Mouse (Mus musculus) neutrophil, adult 5-6 weeks (primary cell): Measurements from ENCODE around the gene Crtc1. TPM values are rescaled to one million over a fixed set of nuclear protein-coding genes. Genes with fewer than 3 reads are reported as not detected.

Experiments
- ATAC-seq: fragments of 151-379, 151-347 bp; 2 replicates; pipeline ENCODE4 v1.8.0; 2017; ENCODE audit warnings: mild to moderate bottlenecking, moderate TSS enrichment; ENCODE audit not compliant: insufficient number of reproducible peaks, poor library complexity, low FRiP score, severe bottlenecking; ENCODE audit errors: extremely low read depth
- total RNA-seq: library from RNA; stranded (forward); fragments of 200-1000 nt; gene quantifications from 2 replicates; pipeline ENCODE4 v1.2.3, GENCODE M21; 2017

Gene Crtc1
- total RNA-seq, 1 experiment from 2014 or later = 8.4 TPM

GRCm38 (mm10) chr8:70465701-70466100, 26.3 kb upstream of the Crtc1 start:
- no peak for ATAC-seq

DNA sequence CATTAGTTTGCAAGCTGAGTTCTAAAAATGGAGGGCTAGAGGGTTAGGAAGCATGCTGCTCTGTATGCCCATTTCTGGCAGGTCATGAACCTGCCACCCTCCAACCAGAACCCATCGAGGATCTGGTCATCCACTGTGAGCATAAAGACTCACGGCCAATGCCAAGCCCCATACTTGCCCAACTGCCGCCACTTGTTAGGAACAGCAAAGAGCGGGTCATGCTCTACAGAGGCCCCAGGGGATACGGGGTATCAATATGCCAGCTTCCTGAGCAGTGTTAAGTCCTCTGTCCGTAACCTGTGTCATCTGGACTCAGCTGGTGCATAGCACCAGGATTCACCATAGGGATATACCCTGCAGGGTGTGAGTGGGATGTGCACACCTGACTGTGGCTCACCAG, 24.8 kb upstream of the Crtc1 start:
- ATAC-seq = no peak

DNA sequence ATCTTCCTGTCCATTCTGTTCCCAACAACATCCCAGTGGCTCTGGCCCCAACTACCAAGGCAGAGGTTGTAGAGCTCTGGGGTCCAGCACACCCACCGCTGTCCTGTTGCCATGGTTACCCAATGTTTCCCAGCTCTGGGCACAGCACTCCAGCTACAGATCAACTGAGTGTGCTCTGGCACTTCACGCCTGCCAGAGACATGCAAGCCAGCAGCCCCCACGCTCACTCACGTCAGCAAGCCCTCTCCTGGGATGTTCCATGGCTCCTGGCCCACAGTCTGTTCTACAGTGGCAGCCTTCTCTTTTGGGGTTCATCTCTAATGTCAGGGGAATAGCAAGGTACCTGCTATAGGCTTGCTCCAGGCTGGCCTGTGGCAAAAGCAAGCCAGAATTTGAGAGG, 23.9 kb upstream of the Crtc1 start:
- ATAC-seq = no peak

DNA sequence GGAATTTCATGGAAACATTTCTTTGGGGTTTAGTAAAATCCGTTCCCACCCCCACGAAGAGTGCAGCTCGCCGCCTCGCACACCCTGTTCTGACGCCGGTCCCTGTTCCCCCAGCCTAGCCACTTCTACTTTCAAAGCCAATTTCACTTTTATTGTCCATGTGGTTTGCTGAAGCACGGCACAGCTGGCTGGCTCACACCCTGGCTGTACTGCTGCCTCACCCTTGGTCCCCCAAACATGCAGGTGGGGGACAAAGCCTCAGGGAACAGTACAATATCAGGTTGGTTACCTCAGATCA, 23.1 kb upstream of the Crtc1 start:
- no peak for ATAC-seq

GRCm38 (mm10) chr8:70461765-70462515, 22.6 kb upstream of the Crtc1 start:
- no peak for ATAC-seq

GRCm38 (mm10) chr8:70460606-70461005, 21.2 kb upstream of the Crtc1 start:
- no peak for ATAC-seq

DNA sequence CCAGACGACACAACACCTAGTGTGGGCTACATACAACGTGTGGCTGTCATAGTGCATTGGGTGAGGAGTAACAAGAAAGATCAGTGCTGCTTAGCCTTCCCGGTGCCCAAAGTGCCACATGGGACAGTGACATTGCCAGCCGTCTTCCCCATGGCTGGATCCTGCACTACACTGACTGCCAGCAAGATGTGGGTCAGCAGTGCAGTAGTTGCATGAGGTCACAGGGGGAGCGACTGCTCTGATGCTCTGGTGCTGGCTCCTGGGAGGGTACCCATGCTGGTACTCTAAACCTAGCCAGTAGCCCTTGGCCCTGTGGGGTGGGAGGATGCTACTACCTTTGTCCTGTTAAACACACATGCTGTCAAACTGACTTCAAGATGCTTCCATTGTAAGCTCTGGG, 20.8 kb upstream of the Crtc1 start:
- no peak for ATAC-seq

DNA sequence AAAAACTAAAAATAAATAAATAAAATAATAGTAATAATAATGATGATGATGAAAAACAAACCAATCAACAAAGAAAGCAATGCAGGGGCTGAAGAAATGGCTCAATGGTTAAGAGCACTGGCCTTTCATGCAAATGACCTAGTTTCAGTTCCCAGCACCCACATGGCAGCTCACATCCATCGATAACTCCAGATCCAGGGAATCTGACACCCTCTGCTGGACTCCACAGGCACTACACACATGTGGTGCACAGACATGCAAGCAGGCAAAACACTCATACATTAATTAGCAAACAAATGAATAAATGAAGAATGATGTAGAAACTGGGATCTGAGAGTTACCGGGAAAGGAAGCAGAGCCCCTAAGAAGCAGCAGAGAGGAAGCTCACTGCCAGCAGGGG, 20.3 kb upstream of the Crtc1 start:
- no peak for ATAC-seq

GRCm38 (mm10) chr8:70458462-70458861, 19.1 kb upstream of the Crtc1 start:
- ATAC-seq = no peak

GRCm38 (mm10) chr8:70457882-70458281, 18.5 kb upstream of the Crtc1 start:
- no peak for ATAC-seq

GRCm38 (mm10) chr8:70456996-70457395, 17.6 kb upstream of the Crtc1 start:
- ATAC-seq = no peak

DNA sequence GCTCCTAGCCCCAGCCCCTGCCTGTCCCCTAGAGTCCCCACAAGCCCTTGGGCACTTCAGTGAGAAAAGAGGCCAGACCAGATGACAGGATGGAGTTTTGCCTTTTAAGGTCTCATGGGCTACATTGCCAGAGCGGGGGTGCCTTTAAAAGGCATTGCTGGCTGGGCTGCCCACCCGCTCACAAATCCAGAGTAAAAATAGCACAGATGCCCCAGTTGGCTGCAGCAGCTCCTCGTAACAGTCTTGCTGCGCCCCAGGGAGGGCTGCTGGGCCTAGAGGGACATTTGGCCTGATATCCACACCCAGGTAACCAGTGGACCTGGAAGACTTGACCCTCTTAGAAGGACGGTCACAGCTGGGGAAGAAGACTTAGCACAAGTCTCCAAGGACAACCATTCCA, 14.5 kb upstream of the Crtc1 start:
- ATAC-seq = no peak

GRCm38 (mm10) chr8:70452196-70452966, 13.0 kb upstream of the Crtc1 start:
- ATAC-seq = no peak

GRCm38 (mm10) chr8:70447639-70448420, 8.5 kb upstream of the Crtc1 start:
- no peak for ATAC-seq

DNA sequence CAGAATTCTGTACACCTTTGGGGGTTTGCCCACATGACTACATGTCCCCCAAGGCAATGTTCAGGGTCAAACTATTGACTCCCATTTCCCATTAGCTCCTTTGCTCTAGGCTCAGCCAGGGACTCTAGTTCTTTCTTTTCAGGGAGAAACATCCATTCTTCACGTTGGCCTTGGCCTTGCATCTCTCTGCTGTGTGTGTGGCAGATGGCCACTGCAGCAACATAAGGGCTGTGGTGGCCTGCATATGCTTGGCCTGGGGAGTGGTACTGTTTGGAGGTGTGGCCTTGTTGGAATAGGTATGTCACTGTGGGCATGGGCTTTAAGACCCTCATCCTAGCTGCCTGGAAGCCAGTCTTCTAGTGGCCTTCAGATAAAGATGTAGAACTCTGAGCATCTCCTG, 6.6 kb upstream of the Crtc1 start:
- ATAC-seq = no peak

DNA sequence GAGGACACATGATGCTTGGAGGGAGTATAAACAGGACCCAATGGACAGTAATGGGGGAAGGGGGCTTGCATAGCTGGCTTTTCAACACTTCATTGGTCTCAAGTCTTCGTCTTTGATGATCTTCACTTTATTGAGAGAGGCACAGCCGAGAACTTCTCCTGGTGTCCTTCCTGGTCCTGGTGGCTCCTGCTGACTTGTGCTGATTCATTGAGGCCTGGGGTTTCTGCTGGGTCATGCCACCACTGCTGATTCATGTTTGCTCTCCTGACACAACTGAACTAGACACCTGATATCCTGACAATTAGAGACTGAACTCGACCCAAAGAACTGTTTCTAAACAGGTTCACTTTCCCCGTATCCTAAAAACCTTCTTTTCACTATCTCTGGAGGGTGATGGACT, 3.9 kb upstream of the Crtc1 start:
- ATAC-seq = no peak

DNA sequence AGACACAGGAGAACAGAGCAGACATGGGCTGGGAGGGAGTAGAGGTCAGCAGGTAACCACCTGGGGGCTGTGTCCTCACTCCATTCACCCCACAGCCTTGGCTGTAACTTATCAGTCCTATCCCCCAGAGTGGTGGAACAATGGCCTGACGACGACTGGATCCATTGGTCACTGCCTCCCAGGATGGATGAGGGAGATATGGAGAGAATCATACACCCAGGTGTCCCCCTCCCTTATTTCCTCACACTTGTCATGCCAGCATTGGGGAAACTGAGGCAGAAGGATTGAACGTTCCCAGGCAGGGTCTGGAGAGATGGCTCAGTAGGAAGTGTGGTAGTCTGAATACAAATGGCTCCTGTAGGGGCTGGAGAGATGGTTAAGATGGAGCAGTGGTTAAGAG, 2.2 kb upstream of the Crtc1 start:
- ATAC-seq = no peak

GRCm38 (mm10) chr8:70440246-70440645, 867 bp upstream of the Crtc1 start:
- no peak for ATAC-seq

- ATAC-seq = no peak
Observed at GRCm38 (mm10) chr8:70439848-70440179, 435 bp upstream of the Crtc1 start.

DNA sequence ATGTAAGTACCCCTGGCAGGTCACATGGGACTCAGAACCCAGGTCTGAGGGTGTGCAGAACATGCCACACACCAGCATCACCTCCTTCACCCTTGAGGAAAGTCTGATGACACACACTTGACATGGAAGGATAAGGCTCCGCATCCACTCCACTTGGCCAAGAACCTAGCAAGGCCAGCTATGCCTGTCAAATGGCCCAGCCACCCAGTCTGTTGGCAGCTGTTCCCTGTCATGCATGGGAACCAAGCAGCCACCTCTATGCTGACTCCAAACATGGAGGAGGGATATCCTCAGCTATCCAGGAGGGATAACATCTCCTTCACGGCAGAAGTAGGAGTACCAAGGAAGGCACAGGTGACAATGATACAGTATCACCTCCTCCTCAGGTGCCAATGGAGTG, 956 bp downstream of the Crtc1 start:
- no peak for ATAC-seq
